Mouse (Mus musculus) heart, embryonic 14.5 days (tissue): ENCODE measurements at regions not wholly inside any gene's neighbourhood (a gene's known extent, or its start where the extent isn't known, plus 50 kb on each side); places are given as distances from the start of the nearest gene placed in this dataset.

Experiments used
- ATAC-seq: fragments of 200-750 bp; cut with Nextera tagmentation; 2 replicates; pipeline ENCODE4 v1.8.0; 2017; ENCODE audit warnings: low read depth, moderate TSS enrichment; ENCODE audit not compliant: insufficient number of reproducible peaks, insufficient read depth, low FRiP score
- H3K27ac ChIP-seq, 2 experiments: fragments of 200-500 bp in 1 of 2; fragments of 300-500 bp in 1 of 2; sonication (generic) in 1 of 2; replicated peaks in 1 of 2; 2 replicates each; pipeline ENCODE4 v1.5.1; 2012 to 2014; ENCODE audit warnings: low read depth in 2 of 2, low read length in 2 of 2, control low read depth in 1 of 2, mild to moderate bottlenecking in 1 of 2, mixed read lengths in 1 of 2; ENCODE audit not compliant: control insufficient read depth in 1 of 2, insufficient read depth in 1 of 2
- H3K27me3 ChIP-seq: fragments of 300-500 bp; sonication (generic); 2 replicates; pipeline ENCODE4 v1.6.1; 2014; ENCODE audit warnings: mild to moderate bottlenecking, low read length, control low read depth; ENCODE audit not compliant: control insufficient read depth, insufficient read depth
- H3K36me3 ChIP-seq: fragments of 300-500 bp; sonication (generic); 2 replicates; pipeline ENCODE4 v1.6.1; 2014; ENCODE audit warnings: mild to moderate bottlenecking, control low read depth, low read length, mixed read lengths; ENCODE audit not compliant: control insufficient read depth, insufficient read depth
- H3K4me1 ChIP-seq, 2 experiments: fragments of 200-500 bp in 1 of 2; fragments of 300-500 bp in 1 of 2; sonication (generic) in 1 of 2; 2 replicates each; pipeline ENCODE4 v1.6.1; 2012 to 2014; ENCODE audit warnings: low read length in 2 of 2, control low read depth in 1 of 2, mixed read lengths in 1 of 2; ENCODE audit not compliant: control insufficient read depth in 2 of 2, insufficient read depth in 2 of 2
- H3K4me2 ChIP-seq: fragments of 300-500 bp; sonication (generic); 2 replicates; pipeline ENCODE4 v1.6.1; 2014; ENCODE audit warnings: mild to moderate bottlenecking, low read length
- H3K4me3 ChIP-seq, 2 experiments: fragments of 200-500 bp in 1 of 2; fragments of 300-500 bp in 1 of 2; sonication (generic) in 1 of 2; 2 replicates each; pipeline ENCODE4 v1.5.1; 2012 to 2014; ENCODE audit warnings: low read length in 2 of 2, mild to moderate bottlenecking in 2 of 2, control low read depth in 1 of 2, low read depth in 1 of 2, moderate library complexity in 1 of 2; ENCODE audit not compliant: control insufficient read depth in 1 of 2, insufficient read depth in 1 of 2
- H3K9ac ChIP-seq: fragments of 300-500 bp; sonication (generic); 2 replicates; pipeline ENCODE4 v1.6.1; 2014; ENCODE audit warnings: mild to moderate bottlenecking, low read length
- H3K9me3 ChIP-seq: fragments of 300-500 bp; sonication (generic); 2 replicates; pipeline ENCODE4 v1.6.1; 2016; ENCODE audit warnings: low read length, control low read depth; ENCODE audit not compliant: control insufficient read depth
- WGBS: fragments of 180-500 bp; shearing (Covaris S2); extraction: QIAGEN DNeasy Blood & Tissue Kit; methylation state at CpG from one replicate; pipeline ENCODE4 v1.1.7; 2014; 5-methylcytosine and 5-hydroxymethylcytosine counted together

- no peak overlapping the region for H3K4me2 ChIP-seq
- no peak overlapping the region for H3K27ac ChIP-seq
- H3K4me3 ChIP-seq, result no peak overlapping the region
- H3K9ac ChIP-seq, result no peak overlapping the region
- no peaks in the 10 kb centered on the region for H3K27me3 ChIP-seq
- H3K4me1 ChIP-seq, result peaks cover 4 to 9% of the 10 kb centered on the region in 2 experiments
- H3K36me3 ChIP-seq, result no peaks in the 10 kb centered on the region
- 77% methylated on average over 9 of the region's 9 CpGs for WGBS
- no peak for ATAC-seq
- no peaks in the 10 kb centered on the region for H3K9me3 ChIP-seq
Measured at GRCm38 (mm10) chr8:35939199-35939598, 173.6 kb downstream of the Gm19410 start.

GRCm38 (mm10) chr8:35942515-35942914, 176.9 kb downstream of the Gm19410 start:
- Histone ChIP-seq H3K27ac (no peak overlapping the region), H3K4me3 (no peak overlapping the region), H3K27me3 (no peaks in the 10 kb centered on the region), H3K4me1 (peaks cover 7 to 15% of the 10 kb centered on the region in 2 experiments), H3K36me3 (no peaks in the 10 kb centered on the region), H3K4me2 (no peak overlapping the region), H3K9ac (no peak overlapping the region), H3K9me3 (no peaks in the 10 kb centered on the region)
- WGBS, result 89% methylated on average over 6 of the region's 6 CpGs
- no peak for ATAC-seq

GRCm38 (mm10) chr8:35943686-35944085, 178.1 kb downstream of the Gm19410 start:
- no peak overlapping the region for H3K4me3 ChIP-seq
- no peaks in the 10 kb centered on the region for H3K27me3 ChIP-seq
- WGBS, result 27% methylated on average over 3 of the region's 3 CpGs
- no peak overlapping the region for H3K9ac ChIP-seq
- H3K4me2 ChIP-seq, result no peak overlapping the region
- no peaks in the 10 kb centered on the region for H3K36me3 ChIP-seq
- ATAC-seq, result no peak
- no peak overlapping the region for H3K27ac ChIP-seq
- no peaks in the 10 kb centered on the region for H3K9me3 ChIP-seq
- peaks cover 7 to 15% of the 10 kb centered on the region in 2 experiments for H3K4me1 ChIP-seq

- no peak overlapping the region for H3K4me2 ChIP-seq
- H3K9ac ChIP-seq, result no peak overlapping the region
- peaks cover 7 to 18% of the 10 kb centered on the region in 2 experiments for H3K4me1 ChIP-seq
- H3K27me3 ChIP-seq, result no peaks in the 10 kb centered on the region
- H3K36me3 ChIP-seq, result no peaks in the 10 kb centered on the region
- H3K9me3 ChIP-seq, result no peaks in the 10 kb centered on the region
- ATAC-seq, result no peak
- H3K4me3 ChIP-seq, result no peak overlapping the region
- H3K27ac ChIP-seq, result no peak overlapping the region
- WGBS, result 84% methylated on average over 4 of the region's 4 CpGs
Measured at GRCm38 (mm10) chr8:35944461-35944860, 178.9 kb downstream of the Gm19410 start.

- Histone ChIP-seq H3K4me1 (peaks cover 7 to 18% of the 10 kb centered on the region in 2 experiments), H3K9me3 (no peaks in the 10 kb centered on the region), H3K36me3 (no peaks in the 10 kb centered on the region), H3K9ac (no peak overlapping the region), H3K4me3 (no peak overlapping the region), H3K27ac (no peak overlapping the region), H3K27me3 (no peaks in the 10 kb centered on the region), H3K4me2 (no peak overlapping the region)
- peak; percentile 47; the same call in 1 of the 2 replicates for ATAC-seq
- 13% methylated on average over 1 of the region's 1 CpGs for WGBS
Measured at GRCm38 (mm10) chr8:35946539-35946940, 180.9 kb downstream of the Gm19410 start.

- no peak overlapping the region for H3K27ac ChIP-seq
Measured at GRCm38 (mm10) chr8:35948146-35948545, 182.6 kb downstream of the Gm19410 start.

GRCm38 (mm10) chr8:35948751-35949183, 183.2 kb downstream of the Gm19410 start:
- no peak for ATAC-seq
- no peaks in the 10 kb centered on the region for H3K27me3 ChIP-seq
- WGBS, result 36% methylated on average over 9 of the region's 9 CpGs
- H3K4me1 ChIP-seq, result peaks cover 4 to 11% of the 10 kb centered on the region in 2 experiments; a peak in 3 of 4 replicates
- H3K4me3 ChIP-seq, result no peak overlapping the region
- H3K4me2 ChIP-seq, result no peak overlapping the region
- no peak overlapping the region for H3K27ac ChIP-seq
- H3K9me3 ChIP-seq, result no peaks in the 10 kb centered on the region
- no peaks in the 10 kb centered on the region for H3K36me3 ChIP-seq
- H3K9ac ChIP-seq, result no peak overlapping the region

More at GRCm38 (mm10) chr8:35948146-35948545, 182.6 kb downstream of the Gm19410 start:
- H3K36me3 ChIP-seq, result no peaks in the 10 kb centered on the region
- no peaks in the 10 kb centered on the region for H3K9me3 ChIP-seq
- H3K27me3 ChIP-seq, result no peaks in the 10 kb centered on the region
- H3K4me1 ChIP-seq, result peaks cover 7 to 17% of the 10 kb centered on the region in 2 experiments
- no peak overlapping the region for H3K9ac ChIP-seq
- no peak overlapping the region for H3K4me3 ChIP-seq
- ATAC-seq, result no peak
- WGBS, result 86% methylated on average over 2 of the region's 2 CpGs
- no peak overlapping the region for H3K4me2 ChIP-seq

- WGBS, result 35% methylated on average over 2 of the region's 2 CpGs
- Histone ChIP-seq H3K4me3 (no peak overlapping the region), H3K27ac (no peak overlapping the region), H3K9me3 (no peaks in the 10 kb centered on the region), H3K4me2 (no peak overlapping the region), H3K36me3 (no peaks in the 10 kb centered on the region), H3K27me3 (no peaks in the 10 kb centered on the region), H3K4me1 (peaks cover 0 to 3% of the 10 kb centered on the region in 2 experiments; a peak in 1 of 4 replicates), H3K9ac (no peak overlapping the region)
- ATAC-seq, result no peak
Measured at GRCm38 (mm10) chr8:35955506-35955905, 189.9 kb downstream of the Gm19410 start.
